Mouse (Mus musculus) spleen, embryonic (tissue): ENCODE measurements at regions not wholly inside any gene's neighbourhood (a gene's known extent, or its start where the extent isn't known, plus 50 kb on each side); places are given as distances from the start of the nearest gene placed in this dataset.

ENCODE experiments used
- CTCF ChIA-PET: fragments of 350-600 bp; sonication (Branson Sonifier 250); formaldehyde crosslinking; loops from one replicate; lab custom pipeline; 2022; lab: Charles Lee

- CTCF ChIA-PET = interaction anchor here (0.7 kb wide), 3 partner anchors 13 to 98 kb away, joined by 3 to 22 read pairs (median 21); no protein-coding TSS in a partner anchor
These were observed 65.1 kb upstream of the Tab2 start for GRCm38 (mm10) chr10:8020916-8021705.

GRCm38 (mm10) chr10:8020113-8020512 lies 64.1 kb upstream of the Tab2 start:
- CTCF ChIA-PET = interaction anchor here (0.7 kb wide), 2 partner anchors 15 to 99 kb away, joined by 21 to 22 read pairs; no protein-coding TSS in a partner anchor

GRCm38 (mm10) chr10:8018229-8019026 lies 62.4 kb upstream of the Tab2 start:
- CTCF ChIA-PET = no interaction called here

DNA sequence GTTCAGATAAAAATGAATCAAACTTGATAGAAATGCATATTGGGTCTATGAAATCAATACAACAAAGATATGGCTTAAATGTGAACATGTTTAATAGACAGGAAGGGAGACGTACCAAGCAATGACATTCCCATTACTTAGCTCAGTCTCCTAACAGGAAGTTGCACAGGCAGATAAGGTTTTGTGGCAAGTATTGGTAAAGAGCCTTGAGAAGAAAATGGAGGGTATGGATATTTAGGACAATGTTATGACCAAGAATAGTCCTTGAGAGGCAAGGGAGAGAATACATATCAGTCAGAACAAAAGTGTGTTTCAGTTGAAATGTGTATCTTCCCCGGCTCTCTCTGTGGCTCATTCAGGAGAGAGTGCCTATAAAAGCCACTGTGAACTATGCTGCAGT lies 60.7 kb upstream of the Tab2 start:
- CTCF ChIA-PET = no interaction called here

DNA sequence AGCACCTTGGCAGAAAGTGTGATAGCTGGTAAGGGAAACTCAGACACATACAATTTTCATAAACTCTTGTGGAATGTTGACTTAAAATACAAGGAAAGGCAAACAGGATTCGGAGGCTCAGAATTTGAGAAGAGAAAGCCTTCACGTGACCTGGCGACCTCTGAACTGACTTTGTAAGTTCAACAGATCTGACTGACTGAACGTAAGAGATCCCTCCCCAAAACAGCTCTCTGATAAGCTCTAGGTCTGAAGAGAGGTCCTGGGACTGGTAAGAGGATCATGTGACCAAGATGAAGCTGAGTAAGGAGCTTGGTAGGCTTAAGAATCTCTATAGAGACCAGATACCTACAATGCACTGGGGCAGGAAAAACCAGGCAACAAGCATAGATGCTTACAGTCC lies 55.7 kb upstream of the Tab2 start:
- CTCF ChIA-PET = no interaction called here

GRCm38 (mm10) chr10:8011138-8011537 lies 55.1 kb upstream of the Tab2 start:
- CTCF ChIA-PET = no interaction called here

DNA sequence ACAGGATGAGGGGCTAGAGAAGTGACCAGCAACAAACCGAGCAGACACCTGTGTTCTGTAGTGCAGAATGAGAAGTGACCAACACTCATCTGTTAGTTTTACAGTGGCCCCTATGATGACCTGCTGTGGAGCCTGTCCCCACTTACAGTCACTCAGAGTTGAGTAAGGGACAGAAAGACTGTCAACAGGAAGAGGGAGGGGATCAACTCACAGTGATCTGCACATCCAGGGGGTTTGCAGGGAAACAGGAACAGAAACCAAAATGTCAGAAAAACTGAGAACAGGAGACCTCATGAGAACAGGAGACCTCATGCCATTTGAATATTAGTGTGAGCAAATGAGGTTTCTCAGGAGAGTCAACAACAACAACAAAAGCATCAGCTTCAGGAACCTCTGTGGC lies 53.8 kb upstream of the Tab2 start:
- CTCF ChIA-PET = no interaction called here

DNA sequence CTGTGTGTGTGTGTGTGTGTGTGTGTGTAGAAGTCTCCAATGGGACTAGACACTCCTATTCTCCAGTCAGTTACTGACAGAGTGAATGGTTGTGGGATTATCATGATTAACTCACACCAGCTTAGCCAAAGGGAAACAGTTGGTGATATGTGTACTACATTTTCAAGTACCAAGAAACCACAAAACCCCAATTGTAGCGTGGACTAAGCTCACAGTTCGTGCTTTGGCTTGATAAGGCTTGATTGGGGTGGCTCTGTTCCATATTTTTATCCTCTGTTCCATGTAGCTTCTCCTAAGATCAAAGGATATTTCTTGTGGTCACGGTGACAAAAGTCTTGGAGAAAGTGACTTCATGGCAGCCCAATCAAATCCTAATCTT lies 51.9 kb upstream of the Tab2 start:
- CTCF ChIA-PET = interaction anchor here (0.6 to 0.7 kb wide), 3 partner anchors 13 to 188 kb away, joined by 3 to 7 read pairs (median 3); no protein-coding TSS in a partner anchor

DNA sequence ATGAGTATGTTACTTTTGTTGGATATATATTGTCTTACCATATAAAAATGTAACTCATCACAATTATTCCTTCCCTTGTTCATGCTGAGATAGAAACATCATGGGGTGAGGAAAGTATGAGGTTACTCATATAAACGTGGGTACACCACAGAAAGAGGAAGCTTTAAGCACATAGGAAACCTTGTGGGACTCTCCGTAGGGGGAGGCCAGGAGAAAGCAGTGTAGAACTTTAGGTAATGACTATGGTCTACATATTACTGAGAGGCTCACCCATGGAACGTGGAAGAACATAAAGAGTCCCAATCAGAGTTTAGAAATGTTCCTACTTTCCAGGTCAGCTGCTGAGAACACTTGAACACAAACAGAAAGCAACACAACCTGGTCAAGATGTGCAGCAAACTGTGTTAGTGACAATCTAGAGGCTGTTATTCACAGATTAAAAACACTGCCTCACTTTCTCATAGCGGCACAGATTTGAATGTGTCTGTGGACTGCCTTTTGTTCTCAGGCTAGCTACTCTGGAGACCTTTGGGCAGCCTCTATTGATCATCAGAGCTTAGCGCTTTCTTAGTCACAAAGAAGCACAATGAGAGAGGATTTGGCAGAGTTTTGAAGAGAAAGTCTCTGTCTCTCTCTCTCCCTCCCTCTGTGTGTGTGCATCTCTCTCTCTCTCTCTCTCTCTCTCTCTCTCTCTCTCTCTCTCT lies 51.4 kb upstream of the Tab2 start:
- CTCF ChIA-PET = interaction anchor here (0.6 to 0.7 kb wide), 4 partner anchors 14 to 223 kb away, joined by 3 to 7 read pairs (median 4); no protein-coding TSS in a partner anchor
